Comparison of ENCODE assay signal across 9 mouse cellular contexts in the genomic region with DNA sequence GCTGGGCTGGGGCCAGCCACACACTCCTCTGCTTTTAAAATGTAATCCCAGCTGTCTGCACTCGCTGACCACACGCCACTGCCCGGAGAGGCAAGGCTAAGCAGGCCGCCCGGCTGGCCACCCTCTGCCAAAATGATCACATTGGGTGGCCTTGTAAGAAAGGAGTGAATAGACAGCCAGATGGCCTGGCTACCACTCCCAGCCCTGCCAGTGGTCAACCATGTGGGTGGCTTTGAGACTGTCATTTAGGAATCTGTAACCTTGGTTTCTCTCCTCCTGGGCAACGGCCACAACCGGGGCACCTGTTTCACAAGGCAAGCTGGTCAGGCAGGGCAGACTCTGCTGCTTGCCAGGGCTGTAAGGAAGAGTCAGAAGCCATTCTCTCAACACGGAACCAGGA. TPM values are rescaled to one million over a fixed set of nuclear protein-coding genes. Genes with fewer than 3 reads are reported as not detected.
A peak's percentile ranks its signal among the peaks of the same experiment; 100 is the strongest.
DNase-seq lines count a peak whose midpoint lies in the region; ATAC-seq and TF ChIP-seq lines count a peak whose summit lies in the region.
"Had no signal": no experiment of that assay in that cellular context is flagged by ENCODE, and none has a peak within 500 bp of the region (broad histone marks: within the 10 kb centered on the region; RNA-seq: fewer than 3 reads in every experiment).

No protein-coding gene starts in this region.

- ATAC-seq in heart, embryonic 11.5 days (replicated peaks; ENCODE audit: insufficient number of reproducible peaks, low FRiP score, low TSS enrichment): no peak
- no peak for ATAC-seq in heart, embryonic 16.5 days (replicated peaks; ENCODE audit: extremely low read depth, insufficient read depth, low FRiP score)

- no peak overlapping the region for H3K4me3 ChIP-seq in heart, embryonic 11.5 days (ENCODE audit: low read depth, low read length)
- no peak overlapping the region for H3K4me3 ChIP-seq in testis, adult 2 months (ENCODE audit: control insufficient read depth, low read depth, low read length)
- no peak overlapping the region for H3K4me3 ChIP-seq in heart, embryonic 16.5 days (ENCODE audit: low read length)

- no peaks in the 10 kb centered on the region for H3K9me3 ChIP-seq in heart, embryonic 11.5 days (replicated peaks; ENCODE audit: control insufficient read depth, low read length)
- no peaks in the 10 kb centered on the region for H3K9me3 ChIP-seq in heart, embryonic 16.5 days (replicated peaks; ENCODE audit: control insufficient read depth, low read length)

- TF ChIP-seq CTCF in testis, adult 2 months (IDR thresholded peaks at IDR 0.05; ENCODE audit: control insufficient read depth, insufficient read depth, insufficient replicate concordance, low read depth, low read length): no peak

- H3K27me3 ChIP-seq in heart, embryonic 11.5 days (ENCODE audit: control insufficient read depth, insufficient read depth, low read length): no peaks in the 10 kb centered on the region
- H3K27me3 ChIP-seq in testis, adult 2 months (ENCODE audit: control insufficient read depth, insufficient read depth, low read length): no peaks in the 10 kb centered on the region
- no peaks in the 10 kb centered on the region for H3K27me3 ChIP-seq in heart, embryonic 16.5 days (ENCODE audit: control insufficient read depth, insufficient read depth, low read length)

- H3K9ac ChIP-seq in heart, embryonic 11.5 days (ENCODE audit: low read depth, low read length): no peak overlapping the region
- no peak overlapping the region; the same call in 1 of the 2 replicates for H3K9ac ChIP-seq in heart, embryonic 16.5 days (ENCODE audit: low read length)

- no peak overlapping the region for H3K27ac ChIP-seq in heart, embryonic 11.5 days (ENCODE audit: low read depth, low read length)
- peak overlapping the region; percentile 86 for H3K27ac ChIP-seq in testis, adult 2 months (ENCODE audit: control insufficient read depth, insufficient read depth, low read depth, low read length)
- H3K27ac ChIP-seq in heart, embryonic 16.5 days (ENCODE audit: low read length): peak overlapping the region; percentile 68

- peak; percentile 60 to 76 for DNase-seq in heart, adult 18-20 months
- no peak for DNase-seq in testis, postnatal 10 days (ENCODE audit: low spot score)
- DNase-seq in frontal cortex, adult 2 months (ENCODE audit: extremely low spot score in 1 of 2, low spot score in 1 of 2): no peak
- no peak for DNase-seq in thymus, adult 18-20 months
- DNase-seq in left cerebral cortex, adult 8-10 months (ENCODE audit: low spot score in 2 of 2): no peak

- WGBS in heart, embryonic 11.5 days (ENCODE audit: insufficient replicate concordance): 76% methylated on average over 8 of the region's 8 CpGs
- WGBS in heart, embryonic 16.5 days: 67% methylated on average over 8 of the region's 8 CpGs

- no peak for TF ChIP-seq POLR2A in testis, adult 2 months (IDR thresholded peaks at IDR 0.05; ENCODE audit: control insufficient read depth, low read depth, low read length)

- no peaks in the 10 kb centered on the region for H3K36me3 ChIP-seq in heart, embryonic 11.5 days (ENCODE audit: control insufficient read depth, insufficient read depth, low read length)
- no peaks in the 10 kb centered on the region for H3K36me3 ChIP-seq in testis, adult 2 months (ENCODE audit: control insufficient read depth, insufficient read depth, low read length)
- no peaks in the 10 kb centered on the region for H3K36me3 ChIP-seq in heart, embryonic 16.5 days (ENCODE audit: control insufficient read depth, insufficient read depth)

- peaks cover 65% of the 10 kb centered on the region for H3K4me1 ChIP-seq in heart, embryonic 11.5 days (ENCODE audit: control insufficient read depth, insufficient read depth, low read length)
- peaks cover 6% of the 10 kb centered on the region for H3K4me1 ChIP-seq in testis, adult 2 months (ENCODE audit: control insufficient read depth, insufficient read depth, low read length)
- H3K4me1 ChIP-seq in heart, embryonic 16.5 days (ENCODE audit: control insufficient read depth, insufficient read depth, low read length): peaks cover 82% of the 10 kb centered on the region

- no peak overlapping the region for H3K4me2 ChIP-seq in heart, embryonic 11.5 days
- no peak overlapping the region for H3K4me2 ChIP-seq in heart, embryonic 16.5 days (ENCODE audit: low read depth, low read length)
- H3K4me2 ChIP-seq: liver, embryonic 11.5 days had no signal

RNA-seq across cellular contexts. Expression of gene Prdm11, which starts 13.9 kb away (rescaled TPM):
- total RNA-seq in heart, adult 18-20 months (2021): 1 to 10 TPM; 8.4 to 9.5 TPM
- polyA plus RNA-seq in heart, embryonic 11.5 days (2014; fragmentation: Nextera tagmentation; extraction: Ambion mirVana): 3.1 and 3.3 TPM in 2 replicates
- polyA plus RNA-seq in testis, adult 2 months (2012; rRNA removed): 4.3 and 4.4 TPM in 2 replicates
- polyA plus RNA-seq in heart, embryonic 16.5 days (2015; fragmentation: Nextera tagmentation; extraction: Ambion mirVana): 3.7 and 3.9 TPM in 2 replicates
- polyA plus RNA-seq in frontal cortex, adult 2 months (2012; rRNA removed): 7.9 and 8.0 TPM in 2 replicates
- total RNA-seq in left cerebral cortex, adult 8-10 months (2022): 10 to 100 TPM; 21.0 to 22.5 (median 21.5) TPM

Comparison
In these comparisons a context has a peak if more than half of its experiments do, and no peak if none do; other contexts are left out.
1. DNase-seq: peak in heart, adult 18-20 months (2 of 2); none in testis, postnatal 10 days (single experiment), frontal cortex, adult 2 months (0 of 2), thymus, adult 18-20 months (0 of 2) and left cerebral cortex, adult 8-10 months (0 of 2).